Mouse (Mus musculus) liver, adult 2 months (tissue): ENCODE measurements at regions not wholly inside any gene's neighbourhood (a gene's known extent, or its start where the extent isn't known, plus 50 kb on each side); places are given as distances from the start of the nearest gene placed in this dataset.

Source experiments
- CTCF ChIP-seq: fragments of 200-500 bp; IDR thresholded peaks from 2 replicates; pipeline ENCODE4 v1.5.1; 2011; ENCODE audit warnings: low read depth, low read length, control low read depth
- POLR2A ChIP-seq: fragments of 200-500 bp; IDR thresholded peaks from 2 replicates; pipeline ENCODE4 v1.6.1; 2011; ENCODE audit warnings: low read length, control low read depth; ENCODE audit not compliant: insufficient read depth; ENCODE audit errors: extremely low read depth

- TF ChIP-seq POLR2A: no peak
- TF ChIP-seq CTCF: no peak
Measured at GRCm38 (mm10) chr16:42444408-42444862, 104.0 kb upstream of the Gap43 start.
